Mouse (Mus musculus): ENCODE data around the gene Amdhd1.

The Amdhd1 gene

DNA sequence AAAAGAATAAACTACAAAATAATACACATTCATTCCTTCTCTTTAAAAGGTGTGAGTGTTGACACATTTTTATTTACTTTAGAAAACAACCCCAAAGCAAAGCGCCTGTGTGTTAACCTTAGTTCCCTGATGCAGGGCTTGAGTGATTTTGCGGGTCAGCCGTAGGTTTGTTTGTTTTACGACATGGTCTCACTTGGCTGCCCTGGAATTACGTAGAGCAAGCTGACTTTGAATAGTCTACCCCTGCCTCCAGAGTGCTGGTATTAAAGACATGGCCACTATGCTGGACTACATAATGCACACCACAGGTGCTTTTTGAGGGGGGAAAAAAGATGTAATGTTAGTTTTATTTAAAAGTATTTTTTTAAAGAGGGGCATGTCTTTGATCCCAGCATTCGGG is 1.0 kb downstream of the Amdhd1 start:
- DNase-seq: no peak

- DNase-seq: no peak
These were observed 1.5 kb downstream of the Amdhd1 start for GRCm38 (mm10) chr10:93538287-93538686.

DNA sequence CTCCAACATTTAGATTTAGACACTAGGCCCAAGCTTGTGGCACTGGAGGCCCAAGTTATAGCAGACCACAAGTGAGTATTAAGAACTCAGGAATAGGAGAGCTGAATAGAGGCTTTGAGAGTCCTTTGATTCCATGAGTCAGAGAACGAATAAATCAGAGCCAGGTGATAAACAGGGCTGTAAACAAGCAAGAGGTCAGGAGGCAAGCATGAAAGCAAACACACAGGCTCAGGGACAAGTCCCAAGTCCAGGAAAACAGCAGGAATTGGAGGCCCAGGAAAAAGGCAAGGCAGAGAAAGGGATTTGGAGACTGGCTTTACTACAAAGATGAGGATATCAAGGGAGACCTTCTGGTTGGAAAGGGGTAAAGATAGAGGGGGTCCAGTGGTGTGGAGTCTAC is 14.5 kb downstream of the Amdhd1 start:
- no peak for DNase-seq

DNA sequence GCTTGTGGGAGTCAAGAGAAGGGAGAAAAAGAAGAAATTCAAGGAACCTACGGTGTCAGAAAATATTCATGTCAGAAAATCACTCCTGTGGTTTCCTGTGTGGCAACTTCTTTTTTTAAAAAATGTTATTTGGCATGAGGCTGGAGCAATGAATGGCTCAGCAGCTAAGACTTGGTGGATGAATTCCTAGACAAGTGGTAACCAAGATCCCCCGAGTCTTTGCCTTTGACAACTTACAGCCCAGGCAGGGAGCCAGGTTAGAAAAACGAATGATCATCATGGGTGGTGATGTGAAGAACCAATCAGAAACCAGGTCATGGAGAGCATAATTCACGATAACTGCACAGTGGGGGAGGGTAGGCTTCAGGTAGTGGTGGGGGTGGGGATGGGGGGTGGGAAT is 18.8 kb downstream of the Amdhd1 start:
- no peak for DNase-seq

- DNase-seq: no peak
These were observed 20.1 kb downstream of the Amdhd1 start for GRCm38 (mm10) chr10:93519756-93520155.

- no peak for DNase-seq
These were observed 20.7 kb downstream of the Amdhd1 start for GRCm38 (mm10) chr10:93519159-93519558.

DNA sequence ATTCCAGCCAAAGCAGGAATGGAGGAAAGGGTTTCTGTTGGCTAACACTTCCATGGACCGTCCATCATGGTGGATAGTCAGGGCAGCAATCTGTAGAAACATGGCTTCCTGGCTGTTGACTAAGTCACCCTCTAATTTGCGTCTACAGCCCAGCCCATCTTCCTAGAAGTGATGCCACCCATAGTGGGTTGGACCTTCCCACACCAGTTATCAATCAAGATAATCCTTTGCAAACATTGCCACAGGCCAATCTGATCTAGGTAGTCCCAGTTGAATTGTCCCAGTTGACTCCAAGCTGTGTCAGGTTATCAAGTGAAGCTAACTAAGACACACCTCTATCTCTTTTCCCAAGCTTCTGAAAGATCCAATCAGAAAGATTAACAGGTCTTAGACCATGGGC is 21.2 kb downstream of the Amdhd1 start:
- no peak for DNase-seq

- no peak for DNase-seq
These were observed 21.6 kb downstream of the Amdhd1 start for GRCm38 (mm10) chr10:93518186-93518585.

- peak; percentile 24 for DNase-seq
These were observed 22.1 kb downstream of the Amdhd1 start for GRCm38 (mm10) chr10:93517754-93518153.

GRCm38 (mm10) chr10:93515927-93516326 is 23.9 kb downstream of the Amdhd1 start:
- no peak for DNase-seq

- DNase-seq: no peak
These were observed 24.4 kb downstream of the Amdhd1 start for GRCm38 (mm10) chr10:93515419-93515818.

- no peak for DNase-seq
These were observed 30.2 kb downstream of the Amdhd1 start for GRCm38 (mm10) chr10:93509532-93510153.

DNA sequence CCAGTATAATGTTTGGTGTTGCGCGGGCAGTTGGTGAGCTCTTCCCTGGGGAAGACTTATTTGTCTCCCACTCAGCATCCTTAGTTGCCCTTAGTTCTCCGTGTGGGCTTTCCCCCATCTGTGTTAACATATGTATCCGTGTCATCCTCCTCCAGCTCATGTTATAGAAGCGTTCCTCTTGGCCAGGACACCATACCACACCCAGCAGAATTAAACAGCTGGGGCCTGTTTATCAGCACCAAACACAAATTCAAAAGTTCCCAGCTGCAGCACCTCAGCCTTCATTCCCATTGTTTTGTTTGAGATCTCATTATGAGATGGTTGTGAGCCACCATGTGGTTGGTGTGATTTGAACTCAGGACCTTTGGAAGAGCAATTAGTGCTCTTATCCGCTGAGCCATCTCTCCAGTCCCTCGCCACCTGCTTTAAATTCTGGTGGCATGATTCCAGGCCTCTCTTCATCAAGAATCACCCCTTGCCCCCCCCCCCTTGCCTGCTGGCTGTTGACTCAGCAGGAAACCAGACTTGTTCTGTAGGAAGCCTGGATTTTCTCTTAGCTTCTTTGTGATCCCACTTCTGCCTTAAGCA is 31.4 kb downstream of the Amdhd1 start:
- no peak for DNase-seq

- no peak for DNase-seq
These were observed 38.5 kb downstream of the Amdhd1 start for GRCm38 (mm10) chr10:93501346-93501745.

- DNase-seq: no peak
These were observed 39.0 kb downstream of the Amdhd1 start for GRCm38 (mm10) chr10:93500864-93501263.

DNA sequence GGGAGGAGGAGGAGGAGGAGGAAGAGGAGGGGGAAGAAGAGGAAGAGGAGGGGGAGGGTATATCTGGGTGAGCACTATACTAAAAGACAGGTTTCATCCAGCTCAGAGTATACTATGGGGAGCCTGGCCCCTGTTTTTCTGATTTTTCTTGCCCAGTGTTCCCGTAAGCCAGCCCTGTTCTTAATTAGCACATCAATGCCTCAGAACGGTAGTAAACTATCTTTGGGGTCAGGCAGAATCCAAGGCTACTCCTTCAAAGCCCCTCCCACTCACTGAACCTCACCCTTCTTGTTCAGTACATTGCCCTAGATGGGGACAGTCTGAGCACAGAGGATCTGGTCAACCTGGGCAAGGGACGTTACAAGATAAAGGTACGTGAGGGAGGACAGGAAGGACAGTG is 49.4 kb downstream of the Amdhd1 start:
- DNase-seq: no peak

DNA sequence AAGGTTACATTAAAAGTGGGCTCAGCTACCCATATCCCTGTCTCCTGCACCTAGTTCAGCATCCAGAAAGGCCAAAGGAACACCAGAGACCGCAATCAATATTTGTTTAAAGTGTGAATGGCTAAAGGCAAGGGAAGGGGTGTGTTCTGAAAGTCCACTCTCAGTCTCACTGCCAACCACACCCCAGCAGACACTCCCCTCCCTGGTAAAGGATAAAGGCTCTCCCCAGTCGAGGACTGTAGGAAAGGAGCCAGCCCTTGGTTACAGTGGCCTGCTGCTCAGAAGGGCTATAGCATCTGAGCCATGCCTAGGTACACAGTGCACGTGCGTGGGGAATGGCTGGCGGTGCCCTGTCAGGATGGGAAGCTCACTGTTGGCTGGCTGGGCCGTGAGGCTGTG is 51.0 kb downstream of the Amdhd1 start:
- no peak for DNase-seq

- DNase-seq: no peak
These were observed 51.6 kb downstream of the Amdhd1 start, which contains the start of gene Hal for GRCm38 (mm10) chr10:93488066-93488827. Gene Hal (plus strand): TSS chr10:93488768.

DNA sequence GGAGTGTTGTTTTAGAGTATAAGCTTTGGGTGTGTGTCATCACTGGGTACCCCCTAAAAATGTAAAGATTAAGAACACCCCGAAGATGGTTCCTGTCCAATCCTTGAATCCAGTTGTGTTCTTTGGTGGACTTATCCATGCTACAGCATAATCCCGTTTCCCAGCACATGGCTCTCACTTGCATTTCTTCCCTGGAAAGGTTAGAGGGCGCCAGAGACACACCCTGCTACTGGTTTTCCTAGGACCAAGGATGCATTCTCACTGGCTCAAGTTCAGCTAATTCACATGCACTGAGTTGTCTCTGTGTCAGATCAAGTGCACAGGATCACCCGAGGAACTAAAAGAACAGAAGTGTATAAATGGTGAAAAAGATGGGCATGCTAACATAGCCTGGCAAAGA is 53.2 kb downstream of the Amdhd1 start:
- peak; percentile 19 for DNase-seq

DNA sequence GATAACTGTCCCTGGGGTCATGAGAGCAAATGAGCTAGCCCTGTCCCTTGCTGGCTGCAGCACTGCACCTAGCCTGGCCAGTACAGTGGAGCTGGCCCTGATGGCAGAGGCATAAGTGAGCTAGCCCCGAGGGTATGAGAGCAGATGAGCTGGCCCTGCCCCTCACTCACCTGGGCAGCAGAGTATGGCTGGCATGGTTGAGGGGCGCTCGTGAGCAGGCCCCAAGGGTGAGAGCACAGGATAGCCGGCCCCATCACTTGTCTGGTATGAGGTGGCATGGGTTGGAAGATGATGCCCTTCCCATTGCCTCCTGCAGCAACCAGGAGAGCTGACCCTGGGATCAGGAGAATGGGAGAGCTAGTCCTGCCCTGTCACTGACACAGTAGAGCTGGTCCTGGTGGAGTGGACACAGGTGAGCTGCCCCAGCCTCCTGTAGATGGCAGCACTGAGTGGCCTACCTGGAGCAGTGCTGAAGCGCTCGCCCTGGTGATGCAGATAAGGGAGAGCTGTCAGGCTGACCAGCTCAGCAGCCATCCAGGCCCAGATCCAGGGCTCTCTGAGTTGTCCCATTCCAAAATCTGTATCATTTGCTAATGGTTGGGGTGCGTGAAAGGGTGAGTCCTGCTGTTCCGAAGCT is 54.7 kb downstream of the Amdhd1 start:
- DNase-seq: peak; percentile 64

DNA sequence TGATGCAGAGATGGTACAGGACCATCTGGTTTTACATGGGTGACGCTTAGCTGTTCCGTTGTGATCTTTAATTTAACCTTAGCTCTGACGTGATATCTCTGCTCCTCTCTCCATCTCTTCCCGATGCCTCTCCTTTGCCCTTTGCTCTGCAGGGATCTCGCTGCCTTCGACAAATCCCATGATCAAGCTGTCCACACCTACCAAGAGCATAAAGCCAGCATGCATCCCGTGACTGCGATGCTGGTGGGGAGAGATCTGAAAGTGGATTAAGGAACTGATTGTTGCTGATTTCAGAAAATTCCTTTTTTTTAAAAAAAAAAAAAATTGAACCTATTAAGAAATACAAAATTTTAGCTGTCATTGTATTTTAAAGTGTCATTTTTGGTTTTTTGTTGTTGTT is 55.3 kb downstream of the Amdhd1 start:
- DNase-seq: no peak
